Mouse (Mus musculus) MEL (cell line): ENCODE results near the gene Pigl. TPM values are rescaled to one million over a fixed set of nuclear protein-coding genes. Genes with fewer than 3 reads are reported as not detected.
A peak's percentile ranks its signal among the peaks of the same experiment; 100 is the strongest.

Source experiments
- DNase-seq: peaks from one replicate; pipeline ENCODE4 v3.0.0; 2011; ENCODE audit warnings: low read depth, low spot score
- H3K27ac ChIP-seq: 2 replicates; pipeline ENCODE4 v1.5.1; 2012; ENCODE audit warnings: low read depth, mild to moderate bottlenecking, control low read depth, low read length, moderate library complexity; ENCODE audit not compliant: control insufficient read depth
- H3K27me3 ChIP-seq, 2 experiments: fragments of 150-350 bp in 1 of 2; sonication (generic) in 1 of 2; 2 replicates each; pipeline ENCODE4 v1.6.1; 2012; ENCODE audit warnings: low read length in 2 of 2, mild to moderate bottlenecking in 2 of 2, improper control_type of control experiment in 1 of 2, moderate library complexity in 1 of 2; ENCODE audit not compliant: insufficient read depth in 2 of 2, control insufficient read depth in 1 of 2
- H3K36me3 ChIP-seq, 2 experiments: 2 replicates each; pipeline ENCODE4 v1.6.1; 2012 to 2014; ENCODE audit warnings: low read length in 2 of 2, improper control_type of control experiment in 1 of 2, inconsistent platforms in 1 of 2, mild to moderate bottlenecking in 1 of 2; ENCODE audit not compliant: insufficient read depth in 2 of 2, control insufficient read depth in 1 of 2
- H3K4me1 ChIP-seq, 2 experiments: fragments of 150-350 bp in 1 of 2; sonication (generic) in 1 of 2; 2 replicates each; pipeline ENCODE4 v1.6.1; 2012; ENCODE audit warnings: low read length in 2 of 2, improper control_type of control experiment in 1 of 2, mild to moderate bottlenecking in 1 of 2; ENCODE audit not compliant: insufficient read depth in 2 of 2, control insufficient read depth in 1 of 2
- H3K4me3 ChIP-seq, 2 experiments: fragments of 150-350 bp in 1 of 2; sonication (generic) in 1 of 2; 2 replicates each; pipeline ENCODE4 v1.5.1; 2012; ENCODE audit warnings: low read depth in 2 of 2, low read length in 2 of 2, mild to moderate bottlenecking in 2 of 2, moderate library complexity in 2 of 2, control low read depth in 1 of 2, improper control_type of control experiment in 1 of 2; ENCODE audit not compliant: control insufficient read depth in 1 of 2, insufficient read depth in 1 of 2
- H3K79me2 ChIP-seq: 2 replicates; pipeline ENCODE4 v1.6.1; 2012; ENCODE audit warnings: mild to moderate bottlenecking, low read length, moderate library complexity; ENCODE audit not compliant: control insufficient read depth, poor library complexity, insufficient read depth
- H3K9ac ChIP-seq: 2 replicates; pipeline ENCODE4 v1.6.1; 2012; ENCODE audit warnings: low read depth, mild to moderate bottlenecking, control low read depth, low read length, moderate library complexity; ENCODE audit not compliant: control insufficient read depth, poor library complexity, severe bottlenecking
- H3K9me3 ChIP-seq: fragments of 150-350 bp; sonication (generic); replicated peaks from 2 replicates; pipeline ENCODE4 v1.6.1; 2012; ENCODE audit warnings: mild to moderate bottlenecking, low read length, improper control_type of control experiment, moderate library complexity; ENCODE audit not compliant: insufficient read depth
- CHD1 ChIP-seq: IDR thresholded peaks from 2 replicates; pipeline ENCODE4 v1.6.1; 2012; ENCODE audit warnings: low read depth, mild to moderate bottlenecking, inconsistent platforms, low read length, improper control_type of control experiment
- CTCF ChIP-seq, 3 experiments: IDR thresholded peaks in 2 of 3; conservative IDR thresholded peaks in 1 of 3; 2 replicates each; pipeline ENCODE4 v1.5.1; 2011 to 2012; ENCODE audit warnings: low read length in 3 of 3, low read depth in 2 of 3, mild to moderate bottlenecking in 2 of 3, improper control_type of control experiment in 1 of 3, inconsistent platforms in 1 of 3, mixed read lengths in 1 of 3, moderate library complexity in 1 of 3; ENCODE audit not compliant: control insufficient read depth in 1 of 3, insufficient read depth in 1 of 3, poor library complexity in 1 of 3, severe bottlenecking in 1 of 3
- ELF1 ChIP-seq: IDR thresholded peaks from 2 replicates; pipeline ENCODE4 v1.6.1; 2014; ENCODE audit warnings: low read depth, mild to moderate bottlenecking, inconsistent platforms, low read length, improper control_type of control experiment, moderate library complexity
- EP300 ChIP-seq, 2 experiments: IDR thresholded peaks; 2 replicates each; pipeline ENCODE4 v1.6.1; 2011; ENCODE audit warnings: improper control_type of control experiment in 2 of 2, low read length in 2 of 2, low read depth in 1 of 2, mild to moderate bottlenecking in 1 of 2
- ETS1 ChIP-seq: IDR thresholded peaks from 2 replicates; pipeline ENCODE4 v1.6.1; 2012; ENCODE audit warnings: low read depth, mild to moderate bottlenecking, inconsistent platforms, low read length, improper control_type of control experiment, moderate library complexity
- GATA1 ChIP-seq: IDR thresholded peaks from 2 replicates; pipeline ENCODE4 v1.6.1; 2011; ENCODE audit warnings: low read depth, low read length, improper control_type of control experiment
- HCFC1 ChIP-seq: IDR thresholded peaks from 2 replicates; pipeline ENCODE4 v1.6.1; 2012; ENCODE audit warnings: low read depth, mild to moderate bottlenecking, inconsistent platforms, low read length, improper control_type of control experiment, moderate library complexity
- JUND ChIP-seq: IDR thresholded peaks from 2 replicates; pipeline ENCODE4 v1.6.1; 2011; ENCODE audit warnings: low read depth, mild to moderate bottlenecking, improper control_type of control experiment, low read length
- KAT2A ChIP-seq: conservative IDR thresholded peaks from 2 replicates; pipeline ENCODE4 v1.6.1; 2012; ENCODE audit warnings: low read depth, low read length, improper control_type of control experiment, inconsistent platforms
- MAFK ChIP-seq: IDR thresholded peaks from 2 replicates; pipeline ENCODE4 v1.6.1; 2011; ENCODE audit warnings: low read depth, mild to moderate bottlenecking, low read length, improper control_type of control experiment, borderline replicate concordance
- MAX ChIP-seq: IDR thresholded peaks from 2 replicates; pipeline ENCODE4 v1.6.1; 2011; ENCODE audit warnings: low read length, improper control_type of control experiment
- MAZ ChIP-seq: IDR thresholded peaks from 2 replicates; pipeline ENCODE4 v1.6.1; 2012; ENCODE audit warnings: low read depth, mild to moderate bottlenecking, inconsistent platforms, low read length, improper control_type of control experiment
- MEF2A ChIP-seq: IDR thresholded peaks from 2 replicates; pipeline ENCODE4 v1.6.1; 2014; ENCODE audit warnings: low read depth, mild to moderate bottlenecking, inconsistent platforms, low read length, improper control_type of control experiment; ENCODE audit not compliant: poor library complexity, insufficient replicate concordance, severe bottlenecking; ENCODE audit errors: extremely low read depth
- MXI1 ChIP-seq: IDR thresholded peaks from 2 replicates; pipeline ENCODE4 v1.6.1; 2011; ENCODE audit warnings: mild to moderate bottlenecking, low read depth, low read length, improper control_type of control experiment
- MYB ChIP-seq: IDR thresholded peaks from 2 replicates; pipeline ENCODE4 v1.6.1; 2011; ENCODE audit warnings: mild to moderate bottlenecking, low read depth, low read length, improper control_type of control experiment
- MYC ChIP-seq: IDR thresholded peaks from 2 replicates; pipeline ENCODE4 v1.6.1; 2011; ENCODE audit warnings: low read depth, mild to moderate bottlenecking, low read length, improper control_type of control experiment, moderate library complexity
- NELFE ChIP-seq: IDR thresholded peaks from 2 replicates; pipeline ENCODE4 v1.6.1; 2011; ENCODE audit warnings: low read depth, low read length, improper control_type of control experiment
- NRF1 ChIP-seq: IDR thresholded peaks from 2 replicates; pipeline ENCODE4 v1.6.1; 2014; ENCODE audit warnings: low read depth, mild to moderate bottlenecking, inconsistent platforms, low read length, improper control_type of control experiment, moderate library complexity; ENCODE audit not compliant: poor library complexity, insufficient read depth, severe bottlenecking
- POLR2A ChIP-seq, 2 experiments: IDR thresholded peaks; 2 replicates each; pipeline ENCODE4 v1.6.1; 2011 to 2012; ENCODE audit warnings: low read length in 2 of 2, mild to moderate bottlenecking in 2 of 2, control low read depth in 1 of 2, improper control_type of control experiment in 1 of 2, low read depth in 1 of 2, moderate library complexity in 1 of 2; ENCODE audit not compliant: control insufficient read depth in 1 of 2, insufficient read depth in 1 of 2, poor library complexity in 1 of 2
- POLR2AphosphoS2 ChIP-seq: IDR thresholded peaks from 2 replicates; pipeline ENCODE4 v1.6.1; 2011; ENCODE audit warnings: low read length, improper control_type of control experiment
- RAD21 ChIP-seq: IDR thresholded peaks from 2 replicates; pipeline ENCODE4 v1.6.1; 2011; ENCODE audit warnings: mild to moderate bottlenecking, low read depth, low read length, improper control_type of control experiment
- RCOR1 ChIP-seq: IDR thresholded peaks from 2 replicates; pipeline ENCODE4 v1.6.1; 2012; ENCODE audit warnings: low read depth, mild to moderate bottlenecking, inconsistent platforms, low read length, improper control_type of control experiment
- SIN3A ChIP-seq: IDR thresholded peaks from 2 replicates; pipeline ENCODE4 v1.6.1; 2012; ENCODE audit warnings: low read length, improper control_type of control experiment, inconsistent platforms
- SMC3 ChIP-seq: IDR thresholded peaks from 2 replicates; pipeline ENCODE4 v1.6.1; 2011; ENCODE audit warnings: low read depth, low read length, improper control_type of control experiment
- TAL1 ChIP-seq: IDR thresholded peaks from 2 replicates; pipeline ENCODE4 v1.6.1; 2012; ENCODE audit warnings: mild to moderate bottlenecking, inconsistent platforms, low read length, moderate library complexity, mixed read lengths
- TBP ChIP-seq: IDR thresholded peaks from 2 replicates; pipeline ENCODE4 v1.8.0; 2011; ENCODE audit warnings: low read depth, low read length, improper control_type of control experiment
- TCF12 ChIP-seq: IDR thresholded peaks from 2 replicates; pipeline ENCODE4 v1.6.1; 2014; ENCODE audit warnings: low read depth, mild to moderate bottlenecking, inconsistent platforms, low read length, improper control_type of control experiment, moderate library complexity
- USF1 ChIP-seq: IDR thresholded peaks from 2 replicates; pipeline ENCODE4 v1.6.1; 2014; ENCODE audit warnings: low read depth, mild to moderate bottlenecking, inconsistent platforms, low read length, improper control_type of control experiment, moderate library complexity
- ZC3H11A ChIP-seq: IDR thresholded peaks from 2 replicates; pipeline ENCODE4 v1.6.1; 2012; ENCODE audit warnings: low read depth, mild to moderate bottlenecking, inconsistent platforms, low read length, improper control_type of control experiment
- ZKSCAN1 ChIP-seq: IDR thresholded peaks from 2 replicates; pipeline ENCODE4 v1.6.1; 2012; ENCODE audit warnings: low read depth, mild to moderate bottlenecking, inconsistent platforms, low read length, improper control_type of control experiment, moderate library complexity
- ZNF384 ChIP-seq: IDR thresholded peaks from 2 replicates; pipeline ENCODE4 v1.6.1; 2012; ENCODE audit warnings: low read depth, mild to moderate bottlenecking, inconsistent platforms, low read length, improper control_type of control experiment
- polyA plus RNA-seq, 2 experiments: library from polyadenylated mRNA; stranded (reverse) in 1 of 2; unstranded in 1 of 2; fragments of >175 nt in 1 of 2; fragments of >200 nt in 1 of 2; gene quantifications; 2 replicates each; pipeline versions ENCODE4 v1.2.1 to v1.2.4; 2012; ENCODE audit warnings: low replicate concordance in 2 of 2, low read depth in 1 of 2; ENCODE audit not compliant: insufficient read length in 2 of 2, insufficient read depth in 1 of 2, missing spikeins in 1 of 2
- total RNA-seq: library from RNA; depleted of rRNA; stranded (reverse); fragments of 300-350 nt; gene quantifications from 2 replicates; pipeline ENCODE4 v1.2.3, GENCODE M21; 2012

The Pigl gene
- total and polyA plus RNA-seq, 3 experiments, result 2.0 to 4.1 TPM; not detected in 1

GRCm38 (mm10) chr11:62495276-62495801, 37.1 kb downstream of the Pigl start:
- H3K9me3 ChIP-seq, result no peaks in the 10 kb centered on the region
- TF ChIP-seq KAT2A (no peak), ZNF384 (no peak), SMC3 (no peak), POLR2AphosphoS2 (no peak), NRF1 (no peak), POLR2A (IDR thresholded peaks at IDR 0.05; ENCODE audit: control insufficient read depth in 1 of 2, insufficient read depth in 1 of 2, low read depth in 1 of 2, low read length in 2 of 2, poor library complexity in 1 of 2) (no peak), TBP (no peak), RAD21 (no peak), ZKSCAN1 (no peak), JUND (no peak), MAX (no peak), MYC (no peak), MAFK (no peak), NELFE (no peak), CTCF (IDR thresholded peaks at IDR 0.05 in 2 of 3, conservative IDR thresholded peaks at IDR 0.05 in 1 of 3; ENCODE audit: control insufficient read depth in 1 of 3, insufficient read depth in 1 of 3, low read depth in 2 of 3, low read length in 3 of 3, poor library complexity in 1 of 3, severe bottlenecking in 1 of 3) (no peak), MAZ (no peak), CHD1 (no peak)
- TF ChIP-seq, all 39 proteins: peak for 0
- no peaks in the 10 kb centered on the region for H3K4me1 ChIP-seq
- no peak overlapping the region for H3K27ac ChIP-seq
- no peak overlapping the region for H3K4me3 ChIP-seq
- no peaks in the 10 kb centered on the region for H3K36me3 ChIP-seq
- H3K79me2 ChIP-seq, result no peaks in the 10 kb centered on the region
- H3K9ac ChIP-seq, result no peak overlapping the region
- no peak for DNase-seq
- no peaks in the 10 kb centered on the region for H3K27me3 ChIP-seq

- DNase-seq, result peak; percentile 81
- Histone ChIP-seq H3K4me3 (no peak overlapping the region), H3K27me3 (no peaks in the 10 kb centered on the region), H3K9me3 (no peaks in the 10 kb centered on the region), H3K9ac (no peak overlapping the region), H3K36me3 (no peaks in the 10 kb centered on the region), H3K27ac (no peak overlapping the region), H3K79me2 (no peaks in the 10 kb centered on the region), H3K4me1 (no peaks in the 10 kb centered on the region)
- no peak for TF ChIP-seq MAX
- no peak for TF ChIP-seq ETS1
- no peak for TF ChIP-seq RCOR1
- TF ChIP-seq TBP, result 0 out of 2 replicates have a peak, but pooled peaks have one; percentile 11
- TF ChIP-seq MEF2A, result no peak
- TF ChIP-seq GATA1, result peak; percentile 22; the same call in 1 of the 2 replicates
- TF ChIP-seq MYB, result no peak
- TF ChIP-seq TAL1, result no peak
- no peak for TF ChIP-seq SIN3A
- no peak for TF ChIP-seq HCFC1
- TF ChIP-seq ELF1, result no peak
- TF ChIP-seq EP300 (IDR thresholded peaks at IDR 0.05; ENCODE audit: low read depth in 1 of 2, low read length in 2 of 2), result no peak
- no peak for TF ChIP-seq POLR2A (IDR thresholded peaks at IDR 0.05; ENCODE audit: control insufficient read depth in 1 of 2, insufficient read depth in 1 of 2, low read depth in 1 of 2, low read length in 2 of 2, poor library complexity in 1 of 2)
- TF ChIP-seq NELFE, result no peak
- peak; percentile 58 to 74 (median 72) for TF ChIP-seq CTCF (IDR thresholded peaks at IDR 0.05 in 2 of 3, conservative IDR thresholded peaks at IDR 0.05 in 1 of 3; ENCODE audit: control insufficient read depth in 1 of 3, insufficient read depth in 1 of 3, low read depth in 2 of 3, low read length in 3 of 3, poor library complexity in 1 of 3, severe bottlenecking in 1 of 3)
- no peak; the same call in 1 of the 2 replicates for TF ChIP-seq TCF12
- peak; percentile 61 for TF ChIP-seq ZC3H11A
- TF ChIP-seq USF1, result no peak
- no peak for TF ChIP-seq MXI1
- TF ChIP-seq KAT2A, result no peak
These were observed 38.0 kb downstream of the Pigl start for GRCm38 (mm10) chr11:62496151-62496715.
